Mouse (Mus musculus) megakaryocyte-erythroid progenitor cell, adult 5 weeks (primary cell): ENCODE data around the gene Aida. TPM values are rescaled to one million over a fixed set of nuclear protein-coding genes. Genes with fewer than 3 reads are reported as not detected.

ENCODE experiments used
- polyA plus RNA-seq: library from polyadenylated mRNA; stranded (reverse); fragments of >175 nt; gene quantifications from 2 replicates; pipeline ENCODE4 v1.2.3, GENCODE M21; 2012

The Aida gene
- 20.8 and 29.3 TPM in 2 replicates for polyA plus RNA-seq

GRCm38 (mm10) chr1:183296465-183296864 is at the start of gene Aida:
Gene Aida, plus strand, starts transcription at chr1:183296590.

DNA sequence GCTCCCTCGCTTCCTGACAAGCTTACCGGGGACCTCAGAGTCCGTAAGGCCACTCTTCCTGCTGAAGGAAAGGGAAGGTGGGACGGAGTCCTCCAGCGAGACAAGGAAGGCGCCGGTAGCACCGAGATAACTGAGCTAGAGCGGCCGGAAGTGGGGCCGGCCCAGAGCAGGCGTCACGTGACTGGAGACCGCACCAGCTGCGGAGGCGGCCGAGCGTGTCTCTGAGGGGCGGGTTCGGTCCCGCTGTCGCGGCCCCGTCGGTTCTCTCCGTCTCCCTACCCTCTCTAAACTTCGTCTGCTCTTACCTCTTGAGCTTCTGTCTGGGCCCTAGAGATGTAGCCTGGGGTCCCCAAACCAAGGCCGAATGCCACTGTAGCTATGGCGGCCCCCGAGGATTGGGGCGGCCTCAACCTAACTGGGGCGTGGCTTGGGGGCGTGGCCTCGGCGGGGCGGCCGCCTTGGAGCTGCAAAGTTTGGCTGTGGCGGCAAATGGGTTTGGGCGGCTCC is 540 bp downstream of the Aida start, which contains the start of gene Brox:
Gene Brox, minus strand, starts transcription at position 393 of the 507 bp plus-strand sequence.

DNA sequence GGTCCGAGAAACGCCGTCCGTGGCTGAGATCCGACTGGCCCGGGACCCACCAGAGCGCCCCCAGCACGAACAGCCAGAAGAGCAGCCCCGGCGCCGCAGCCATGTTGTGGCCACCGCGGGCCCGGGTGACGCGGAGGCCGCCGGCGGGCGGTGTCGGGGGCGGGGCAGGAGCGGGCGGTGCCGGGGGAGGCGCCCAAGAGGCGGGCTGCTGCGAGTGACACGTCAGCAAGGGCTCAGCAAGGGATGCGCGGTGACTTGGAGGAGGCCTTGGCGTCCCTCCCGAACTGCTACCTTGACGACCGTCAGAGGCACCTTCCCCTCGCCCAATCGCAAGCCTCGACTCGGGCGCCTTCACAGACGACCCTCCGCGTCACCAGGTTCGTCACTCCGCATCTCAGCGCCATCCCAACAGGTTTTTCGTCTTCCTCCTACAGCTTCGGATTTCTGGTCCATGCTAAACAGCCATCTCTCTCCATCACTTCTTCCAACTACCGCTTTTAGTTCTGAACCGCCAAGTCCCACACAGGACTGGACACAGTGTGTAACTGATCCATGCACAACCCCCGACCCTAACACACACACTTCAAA is 73.1 kb downstream of the Aida start, which contains the start of gene Mia3:
Gene Mia3, minus strand, starts transcription at position 127 of the 588 bp plus-strand sequence.

Other genes with a start within 250 kb of the Aida start
- gene Disp1, start 75.1 kb upstream of the Aida start, polyA plus RNA-seq: 11.8 and 18.6 TPM in 2 replicates
- gene Brox, start 679 bp downstream of the Aida start, polyA plus RNA-seq: 3.3 and 4.2 TPM in 2 replicates
- 25.2 and 29.9 TPM in 2 replicates for gene Mia3, start 73.0 kb downstream of the Aida start, polyA plus RNA-seq
- gene Taf1a, start 92.4 kb downstream of the Aida start, polyA plus RNA-seq: 1.7 and 2.1 TPM in 2 replicates
- gene Hhipl2, start 121.6 kb downstream of the Aida start, polyA plus RNA-seq: 0.03 TPM in 2 replicates